Mouse (Mus musculus) spleen, adult 2 months (tissue): ENCODE results near the gene Tmem119. TPM values are rescaled to one million over a fixed set of nuclear protein-coding genes. Genes with fewer than 3 reads are reported as not detected.
"Not testable (repeated sequence)": the region's sequence is repeated elsewhere in the genome, so short reads cannot be mapped to it uniquely, and the experiment has no call there.

Source experiments
- DNase-seq, 2 experiments: peaks; one replicate each; pipeline versions ENCODE4 v3.0.0 to v3.0.0-alpha.2; 2012 to 2021; ENCODE audit warnings: low spot score in 2 of 2, low read depth in 1 of 2
- H3K27ac ChIP-seq: fragments of 200-500 bp; 2 replicates; pipeline ENCODE4 v1.5.1; 2012; ENCODE audit warnings: low read length, inconsistent platforms; ENCODE audit not compliant: insufficient read depth
- H3K27me3 ChIP-seq: fragments of 200-500 bp; 2 replicates; pipeline ENCODE4 v1.6.1; 2012; ENCODE audit warnings: mild to moderate bottlenecking, moderate library complexity, low read length, inconsistent platforms; ENCODE audit not compliant: control insufficient read depth, insufficient read depth
- H3K36me3 ChIP-seq: fragments of 200-500 bp; 2 replicates; pipeline ENCODE4 v1.6.1; 2012; ENCODE audit warnings: mild to moderate bottlenecking, low read length, inconsistent platforms; ENCODE audit not compliant: control insufficient read depth, insufficient read depth
- H3K4me1 ChIP-seq: fragments of 200-500 bp; 2 replicates; pipeline ENCODE4 v1.6.1; 2011; ENCODE audit warnings: inconsistent platforms; ENCODE audit not compliant: control insufficient read depth, insufficient read depth, insufficient read length
- H3K4me3 ChIP-seq: fragments of 200-500 bp; 2 replicates; pipeline ENCODE4 v1.5.1; 2011; ENCODE audit warnings: mild to moderate bottlenecking, inconsistent platforms; ENCODE audit not compliant: insufficient read depth, insufficient read length; ENCODE audit errors: extremely low read depth
- CTCF ChIP-seq: fragments of 200-500 bp; IDR thresholded peaks from 2 replicates; pipeline ENCODE4 v1.5.1; 2011; ENCODE audit warnings: mild to moderate bottlenecking, inconsistent platforms; ENCODE audit not compliant: insufficient read depth, insufficient read length, insufficient replicate concordance; ENCODE audit errors: extremely low read depth
- POLR2A ChIP-seq: fragments of 200-500 bp; IDR thresholded peaks from 2 replicates; pipeline ENCODE4 v1.6.1; 2011; ENCODE audit warnings: low read depth, low read length, inconsistent platforms
- WGBS: fragments of 180-500 bp; shearing (Covaris S2); methylation state at CpG from one replicate; pipeline ENCODE4 v1.1.7; 2018; 5-methylcytosine and 5-hydroxymethylcytosine counted together
- polyA plus RNA-seq: library from polyadenylated mRNA; depleted of rRNA; stranded (reverse); fragments of >200 nt; gene quantifications from 2 replicates; pipeline ENCODE4 v1.2.3, GENCODE M21; 2012

Tmem119 gene
- polyA plus RNA-seq, 1 experiment = 3.0 TPM

GRCm38 (mm10) chr5:113783581-113784001 is 16.7 kb downstream of the Tmem119 start:
- H3K27ac ChIP-seq = no peak overlapping the region
- H3K4me1 ChIP-seq = peaks cover 3% of the 10 kb centered on the region; the same call in 1 of the 2 replicates
- WGBS = 29% methylated on average over 12 of the region's 12 CpGs
- no peaks in the 10 kb centered on the region for H3K27me3 ChIP-seq
- no peak overlapping the region for H3K4me3 ChIP-seq
- DNase-seq = peak in 1 of 2 experiments; percentile 59
- no peaks in the 10 kb centered on the region for H3K36me3 ChIP-seq
- TF ChIP-seq POLR2A (no peak), CTCF (no peak)

- no peak for DNase-seq
Measured at GRCm38 (mm10) chr5:113782624-113783023, 17.7 kb downstream of the Tmem119 start.

GRCm38 (mm10) chr5:113781875-113782274 is 18.4 kb downstream of the Tmem119 start:
- WGBS = 87% methylated on average over 7 of the region's 7 CpGs
- Histone ChIP-seq H3K27me3 (no peaks in the 10 kb centered on the region), H3K4me3 (no peak overlapping the region), H3K36me3 (no peaks in the 10 kb centered on the region), H3K27ac (no peak overlapping the region), H3K4me1 (peaks cover 5% of the 10 kb centered on the region; the same call in 1 of the 2 replicates)
- DNase-seq = no peak
- TF ChIP-seq CTCF (no peak), POLR2A (no peak)

More at GRCm38 (mm10) chr5:113782624-113783023, 17.7 kb downstream of the Tmem119 start:
- Histone ChIP-seq H3K4me1 (peaks cover 4% of the 10 kb centered on the region; the same call in 1 of the 2 replicates), H3K36me3 (no peaks in the 10 kb centered on the region), H3K27me3 (no peaks in the 10 kb centered on the region), H3K4me3 (no peak overlapping the region), H3K27ac (no peak overlapping the region)
- 93% methylated on average over 7 of the region's 7 CpGs for WGBS
- no peak for TF ChIP-seq CTCF
- TF ChIP-seq POLR2A = no peak

GRCm38 (mm10) chr5:113781254-113781653 is 19.1 kb downstream of the Tmem119 start:
- Histone ChIP-seq H3K4me3 (no peak overlapping the region), H3K27ac (no peak overlapping the region), H3K4me1 (peaks cover 11% of the 10 kb centered on the region; the same call in 1 of the 2 replicates), H3K36me3 (no peaks in the 10 kb centered on the region), H3K27me3 (no peaks in the 10 kb centered on the region)
- no peak for TF ChIP-seq CTCF
- TF ChIP-seq POLR2A = no peak
- 86% methylated on average over 7 of the region's 7 CpGs for WGBS
- DNase-seq = no peak

- TF ChIP-seq POLR2A = no peak
- no peak for TF ChIP-seq CTCF
- peaks cover 15% of the 10 kb centered on the region; the same call in 1 of the 2 replicates for H3K4me1 ChIP-seq
- H3K27ac ChIP-seq = no peak overlapping the region
- no peak overlapping the region for H3K4me3 ChIP-seq
- 79% methylated on average over 5 of the region's 5 CpGs for WGBS
- H3K36me3 ChIP-seq = no peaks in the 10 kb centered on the region
- H3K27me3 ChIP-seq = no peaks in the 10 kb centered on the region
- DNase-seq = no peak
Measured at GRCm38 (mm10) chr5:113780763-113781162, 19.6 kb downstream of the Tmem119 start.

- H3K27ac ChIP-seq = no peak overlapping the region
- H3K27me3 ChIP-seq = no peaks in the 10 kb centered on the region
- H3K4me1 ChIP-seq = peaks cover 17% of the 10 kb centered on the region; the same call in 1 of the 2 replicates
- peaks cover 3% of the 10 kb centered on the region; the same call in 1 of the 2 replicates for H3K36me3 ChIP-seq
- no peak for DNase-seq
- 92% methylated on average over 3 of the region's 3 CpGs for WGBS
- TF ChIP-seq POLR2A = no peak
- no peak for TF ChIP-seq CTCF
- H3K4me3 ChIP-seq = no peak overlapping the region
Measured at GRCm38 (mm10) chr5:113780082-113780752, 20.1 kb downstream of the Tmem119 start.

- Histone ChIP-seq H3K4me3 (no peak overlapping the region), H3K36me3 (peaks cover 8% of the 10 kb centered on the region; the same call in 1 of the 2 replicates), H3K27me3 (no peaks in the 10 kb centered on the region), H3K4me1 (peaks cover 17% of the 10 kb centered on the region; the same call in 1 of the 2 replicates), H3K27ac (no peak overlapping the region)
- DNase-seq = no peak
- TF ChIP-seq POLR2A = no peak
- no peak for TF ChIP-seq CTCF
- 84% methylated on average over 5 of the region's 5 CpGs for WGBS
Measured at GRCm38 (mm10) chr5:113779569-113779968, 20.7 kb downstream of the Tmem119 start.

GRCm38 (mm10) chr5:113777728-113778127 is 22.6 kb downstream of the Tmem119 start:
- 30% methylated on average over 8 of the region's 8 CpGs for WGBS

More at GRCm38 (mm10) chr5:113777728-113778127, 22.6 kb downstream of the Tmem119 start:
- not testable (repeated sequence) for DNase-seq, H3K4me3 ChIP-seq, H3K27ac ChIP-seq, H3K27me3 ChIP-seq, H3K36me3 ChIP-seq
- peaks cover 16% of the 10 kb centered on the region; the same call in 1 of the 2 replicates for H3K4me1 ChIP-seq
